Mouse (Mus musculus): ENCODE results near the gene Gm21783.
"Not testable (repeated sequence)": the region's sequence is repeated elsewhere in the genome, so short reads cannot be mapped to it uniquely, and the experiment has no call there.

Gm21783 gene

DNA sequence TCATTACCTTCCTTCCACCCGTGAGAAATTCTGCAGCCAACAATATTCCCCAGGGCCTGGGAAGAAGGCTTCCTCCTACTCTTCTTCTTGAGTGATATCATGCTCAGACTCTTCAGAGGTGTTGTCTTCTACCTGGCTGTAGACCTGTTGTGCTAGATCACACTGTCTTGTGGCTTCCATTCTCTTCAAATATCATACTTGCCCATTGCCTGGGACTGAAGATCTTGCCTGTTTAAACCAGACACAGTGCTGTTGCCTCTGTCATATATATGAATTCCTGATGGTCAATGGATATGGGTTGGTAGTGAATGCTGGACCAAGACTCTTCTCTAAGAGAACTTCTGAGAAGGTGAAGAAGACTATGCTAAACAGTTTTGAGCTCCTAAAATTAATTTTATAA, at the start of gene Gm21783:
Gene Gm21783 (minus strand): TSS at position 101 of the 400 bp plus-strand sequence.
- DNase-seq (ENCODE audit: low spot score) = not testable (repeated sequence)

Data from MN1 (cell line).